26 mouse cellular contexts compared by ENCODE assay signal in the genomic region with DNA sequence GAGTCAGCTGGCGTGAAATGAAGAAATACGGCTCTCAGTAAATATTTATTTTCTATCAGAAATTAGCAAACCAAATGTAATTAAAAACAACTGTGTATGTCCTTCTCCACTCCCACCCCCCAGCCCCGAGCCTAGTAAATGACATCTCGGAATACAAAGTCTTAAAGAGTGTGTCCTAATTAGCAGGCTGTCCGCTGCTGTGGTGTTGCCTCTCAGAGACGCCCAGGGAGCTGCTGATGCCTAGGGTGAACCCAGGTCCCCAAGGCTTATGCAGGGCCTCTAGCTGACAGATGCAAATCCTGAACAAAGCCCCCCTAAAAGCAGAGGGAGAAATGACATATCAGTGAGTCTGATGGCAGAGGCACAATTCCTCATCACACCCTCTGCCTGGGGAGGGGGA.
"Had no signal": no experiment of that assay in that cellular context is flagged by ENCODE, and none has a peak within 500 bp of the region (broad histone marks: within the 10 kb centered on the region; RNA-seq: fewer than 3 reads in every experiment).

No protein-coding gene starts in this region.

- ATAC-seq: hindbrain, embryonic 16.5 days; inflammation-experienced regulatory T-cells, adult 6 months; intestine, embryonic 15.5 days; intestine, postnatal 0 days; liver, embryonic 12.5 days had no signal

- H3K36me3 ChIP-seq: heart, embryonic 10.5 days; heart, embryonic 12.5 days; hindbrain, embryonic 10.5 days; hindbrain, embryonic 12.5 days; intestine, embryonic 15.5 days; limb, embryonic 13.5 days; limb, embryonic 15.5 days; liver, embryonic 12.5 days had no signal

- H3K4me3 ChIP-seq: gastrocnemius, adult 2 months; heart, embryonic 10.5 days; heart, embryonic 12.5 days; hindbrain, embryonic 10.5 days; hindbrain, embryonic 12.5 days; intestine, embryonic 15.5 days; layer of hippocampus, adult 2 months; left cerebral cortex, adult 2 months; limb, embryonic 13.5 days; limb, embryonic 15.5 days; liver, embryonic 12.5 days had no signal

- H3K9ac ChIP-seq: heart, embryonic 12.5 days; hindbrain, embryonic 12.5 days; hindbrain, embryonic 14.5 days; intestine, embryonic 15.5 days; limb, embryonic 13.5 days; limb, embryonic 15.5 days; liver, embryonic 12.5 days; liver, embryonic 14.5 days had no signal

- H3K27me3 ChIP-seq: heart, embryonic 12.5 days; hindbrain, embryonic 12.5 days; limb, embryonic 13.5 days; limb, embryonic 15.5 days had no signal

- H3K27ac ChIP-seq: gastrocnemius, adult 2 months; heart, embryonic 10.5 days; hindbrain, embryonic 10.5 days; hindbrain, embryonic 12.5 days; hindbrain, embryonic 14.5 days; intestine, embryonic 15.5 days; layer of hippocampus, adult 2 months; left cerebral cortex, adult 2 months; limb, embryonic 13.5 days; limb, embryonic 15.5 days; liver, embryonic 12.5 days; liver, embryonic 14.5 days had no signal

- H3K9me3 ChIP-seq: heart, embryonic 10.5 days; heart, embryonic 12.5 days; hindbrain, embryonic 10.5 days; hindbrain, embryonic 12.5 days; intestine, embryonic 15.5 days; limb, embryonic 13.5 days; limb, embryonic 15.5 days; liver, embryonic 12.5 days had no signal

- H3K4me2 ChIP-seq: heart, embryonic 12.5 days; hindbrain, embryonic 12.5 days; hindbrain, embryonic 14.5 days; intestine, embryonic 15.5 days; limb, embryonic 13.5 days; limb, embryonic 15.5 days; liver, embryonic 12.5 days had no signal

- DNase-seq: gastrocnemius, adult 2 months; gastrocnemius, postnatal 10 days; gastrocnemius, postnatal 25 days; heart, adult 18-20 months; heart, postnatal 10 days; heart, postnatal 4 days; kidney, adult 18-20 months; kidney, adult 8-10 months; kidney, postnatal 10 days; kidney, postnatal 25 days; kidney, postnatal 4 days had no signal

- H3K4me1 ChIP-seq: intestine, embryonic 15.5 days had no signal
